Mouse (Mus musculus) small intestine, adult 2 months (tissue): ENCODE measurements around the gene Fam160a1.

Experiments
- CTCF ChIP-seq: fragments of 200-500 bp; IDR thresholded peaks from 2 replicates; pipeline ENCODE4 v1.5.1; 2012; ENCODE audit warnings: low read depth, mild to moderate bottlenecking, control low read depth, inconsistent platforms, low read length, moderate library complexity, mixed read lengths; ENCODE audit not compliant: insufficient replicate concordance, insufficient read length; ENCODE audit errors: extremely low read depth
- POLR2A ChIP-seq: fragments of 200-500 bp; IDR thresholded peaks from 2 replicates; pipeline ENCODE4 v1.6.1; 2012; ENCODE audit warnings: low read depth, mild to moderate bottlenecking, control low read depth, inconsistent platforms, low read length, moderate library complexity

DNA sequence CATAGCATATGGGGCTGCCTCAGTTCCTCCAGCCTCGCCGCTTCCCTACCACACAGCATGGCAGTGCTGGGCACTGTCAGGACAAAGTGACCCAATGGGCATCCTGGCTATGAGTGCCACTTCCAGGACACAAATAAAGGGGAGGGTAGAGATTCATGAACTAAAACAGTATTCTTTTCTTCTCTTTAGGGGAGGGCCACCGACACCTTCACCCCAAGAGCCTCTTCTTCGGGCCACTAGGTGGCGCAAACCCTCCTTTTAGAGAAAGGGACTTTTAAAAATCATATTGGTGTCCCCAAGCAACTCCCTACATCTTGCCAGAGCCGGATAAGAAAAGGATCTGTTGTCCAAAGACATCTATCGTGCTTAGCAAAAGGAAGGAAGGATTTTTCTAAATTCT lies 109.7 kb downstream of the Fam160a1 start:
- TF ChIP-seq POLR2A (no peak), CTCF (peak; percentile 80; the same call in 1 of the 2 replicates)
